Mouse (Mus musculus) kidney, adult 11 months (tissue): ENCODE measurements around the gene Grifin.
A peak's percentile ranks its signal among the peaks of the same experiment; 100 is the strongest.

Source experiments
- DNase-seq: peaks from one replicate; pipeline ENCODE4 v3.0.0; 2022

The Grifin gene

GRCm38 (mm10) chr5:140589082-140589774 lies 24.4 kb upstream of the Grifin start:
- no peak for DNase-seq

GRCm38 (mm10) chr5:140583732-140584368 lies 19.0 kb upstream of the Grifin start:
- DNase-seq, result no peak

GRCm38 (mm10) chr5:140582995-140583731 lies 18.3 kb upstream of the Grifin start:
- DNase-seq, result no peak

GRCm38 (mm10) chr5:140581569-140581968 lies 16.7 kb upstream of the Grifin start:
- DNase-seq, result no peak

GRCm38 (mm10) chr5:140579771-140580170 lies 14.9 kb upstream of the Grifin start:
- no peak for DNase-seq

GRCm38 (mm10) chr5:140579221-140579620 lies 14.3 kb upstream of the Grifin start:
- DNase-seq, result no peak

- peak; percentile 61 for DNase-seq
These were observed 10.6 kb upstream of the Grifin start for GRCm38 (mm10) chr5:140575381-140575866.

- peak; percentile 51 for DNase-seq
These were observed 7.7 kb upstream of the Grifin start for GRCm38 (mm10) chr5:140572611-140573010.

- peak; percentile 58 for DNase-seq
These were observed 6.8 kb upstream of the Grifin start for GRCm38 (mm10) chr5:140571673-140572072.

- no peak for DNase-seq
These were observed 6.3 kb upstream of the Grifin start for GRCm38 (mm10) chr5:140571201-140571600.

GRCm38 (mm10) chr5:140570223-140570870 lies 5.5 kb upstream of the Grifin start:
- DNase-seq, result no peak

GRCm38 (mm10) chr5:140569032-140569595 lies 4.2 kb upstream of the Grifin start:
- DNase-seq, result no peak

GRCm38 (mm10) chr5:140568321-140568970 lies 3.6 kb upstream of the Grifin start:
- DNase-seq, result peak; percentile 40

- DNase-seq, result no peak
These were observed 2.9 kb upstream of the Grifin start for GRCm38 (mm10) chr5:140567751-140568150.

GRCm38 (mm10) chr5:140567321-140567720 lies 2.5 kb upstream of the Grifin start:
- DNase-seq, result peak; percentile 58

- DNase-seq, result no peak
These were observed 1.4 kb upstream of the Grifin start for GRCm38 (mm10) chr5:140566271-140566670.

GRCm38 (mm10) chr5:140565856-140566255 lies 985 bp upstream of the Grifin start:
- DNase-seq, result no peak

GRCm38 (mm10) chr5:140565451-140565850 lies 580 bp upstream of the Grifin start:
- DNase-seq, result no peak

GRCm38 (mm10) chr5:140562601-140563000 lies 2.3 kb downstream of the Grifin start:
- no peak for DNase-seq

GRCm38 (mm10) chr5:140556859-140557258 lies 8.0 kb downstream of the Grifin start:
- DNase-seq, result no peak

- no peak for DNase-seq
These were observed 11.2 kb downstream of the Grifin start for GRCm38 (mm10) chr5:140553719-140554118.
